Mouse (Mus musculus) erythroblast, embryonic 14.5 days (primary cell): ENCODE results near the gene Lrrc57.

ENCODE experiments used
- GATA1 ChIP-seq: IDR thresholded peaks from 2 replicates; pipeline ENCODE4 v1.6.1; 2012; ENCODE audit warnings: low read length, inconsistent platforms, mixed read lengths
- TAL1 ChIP-seq: IDR thresholded peaks from 3 replicates; pipeline ENCODE4 v1.6.1; 2012; ENCODE audit warnings: low read length, inconsistent platforms, mixed read lengths

GRCm38 (mm10) chr2:120652256-120652924, 43.1 kb upstream of the Lrrc57 start:
- TF ChIP-seq GATA1 (no peak), TAL1 (no peak)
